Mouse (Mus musculus): ENCODE measurements at regions not wholly inside any gene's neighbourhood (a gene's known extent, or its start where the extent isn't known, plus 50 kb on each side); places are given as distances from the start of the nearest gene placed in this dataset.

DNA sequence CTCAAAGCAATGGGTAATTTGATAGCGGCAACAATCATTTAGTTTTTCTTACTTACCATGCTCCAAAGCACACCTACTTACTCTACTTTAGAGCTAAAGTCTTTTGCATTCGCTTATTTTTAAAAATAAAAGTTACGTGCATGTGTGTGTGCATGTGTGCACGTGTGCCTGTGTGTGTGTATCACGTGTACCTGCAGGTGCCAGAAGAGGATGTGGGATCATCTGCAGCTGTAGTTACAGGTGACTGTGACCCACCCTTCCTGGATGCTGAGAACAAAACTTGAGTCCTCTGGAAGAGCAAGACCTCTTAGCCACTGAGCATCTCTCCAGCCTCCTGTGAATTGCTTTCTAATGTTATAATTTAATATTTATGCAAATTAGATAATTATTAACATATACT, 52.0 kb upstream of the Jazf1 start:
- no peak for ATAC-seq (ENCODE audit: low FRiP score)
- 88% methylated on average over 5 of the region's 5 CpGs for WGBS
- DNase-seq (ENCODE audit: low spot score, missing footprints): no peak
- no peak overlapping the region for H3K27ac ChIP-seq (ENCODE audit: low read depth, low read length)
- H3K27me3 ChIP-seq (ENCODE audit: control insufficient read depth, insufficient read depth, low read length): no peaks in the 10 kb centered on the region
- no peaks in the 10 kb centered on the region for H3K36me3 ChIP-seq (ENCODE audit: control insufficient read depth, insufficient read depth, low read length)
- H3K4me3 ChIP-seq (ENCODE audit: low read depth, low read length): no peak overlapping the region
- H3K4me1 ChIP-seq (ENCODE audit: control insufficient read depth, insufficient read depth, low read length): peaks cover 6% of the 10 kb centered on the region
- H3K9ac ChIP-seq (ENCODE audit: low read length): no peak overlapping the region
- H3K4me2 ChIP-seq: no peak overlapping the region
- no peaks in the 10 kb centered on the region for H3K9me3 ChIP-seq (ENCODE audit: control insufficient read depth, low read length)

Data from midbrain, embryonic 11.5 days (tissue).